Mouse (Mus musculus): ENCODE results near the gene Cog7. TPM values are rescaled to one million over a fixed set of nuclear protein-coding genes. Genes with fewer than 3 reads are reported as not detected.

Gene Cog7
- polyA plus RNA-seq, 1 experiment from 2014 or later, result 9.6 TPM

DNA sequence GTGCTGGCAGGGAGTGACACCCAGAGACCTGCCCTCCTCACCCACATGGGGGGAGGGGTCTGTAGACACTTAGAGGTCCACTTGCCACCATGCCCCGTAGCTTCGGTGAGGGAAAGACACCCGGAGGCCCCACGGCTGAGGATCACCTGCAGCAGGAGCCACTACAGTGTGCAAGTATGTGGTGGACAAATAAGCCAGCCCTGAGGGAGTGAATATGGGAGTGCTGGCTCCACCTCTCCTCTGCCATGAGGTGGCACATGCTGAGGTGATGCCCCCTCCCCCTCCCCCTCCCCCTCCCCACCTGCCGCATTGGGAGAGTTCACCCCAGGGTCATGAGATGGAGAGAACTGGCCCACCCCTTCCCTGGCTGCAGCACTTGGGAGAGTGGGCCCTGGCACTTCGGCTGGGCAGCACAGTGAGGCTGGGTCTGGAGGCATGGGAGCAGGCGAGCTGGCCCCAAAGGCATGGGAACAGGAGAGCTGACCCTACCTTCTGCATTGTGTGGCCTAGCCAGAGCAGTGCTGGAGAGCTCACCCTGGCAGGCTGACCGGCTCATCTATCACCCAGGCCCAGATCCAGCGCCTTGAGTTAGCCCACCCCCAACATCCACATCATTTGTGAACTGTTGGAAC is 132.9 kb downstream of the Cog7 start:
- ATAC-seq (ENCODE audit: low read depth), result 0 out of 2 replicates have a peak, but pooled peaks have one; percentile 11
- no peak overlapping the region for H3K27ac ChIP-seq (ENCODE audit: low read length)
- H3K4me1 ChIP-seq (ENCODE audit: control insufficient read depth, low read depth, low read length), result no peaks in the 10 kb centered on the region
- H3K36me3 ChIP-seq (ENCODE audit: control insufficient read depth, insufficient read depth), result no peaks in the 10 kb centered on the region
- no peaks in the 10 kb centered on the region for H3K27me3 ChIP-seq (ENCODE audit: control insufficient read depth, insufficient read depth, low read depth, low read length)
- H3K4me2 ChIP-seq (ENCODE audit: low read depth, low read length), result no peak overlapping the region
- H3K4me3 ChIP-seq (ENCODE audit: low read depth, low read length), result no peak overlapping the region
- 69% methylated on average over 9 of the region's 9 CpGs for WGBS (ENCODE audit: insufficient replicate concordance)
- no peak overlapping the region for H3K9ac ChIP-seq (ENCODE audit: low read depth, low read length)
- H3K9me3 ChIP-seq (replicated peaks; ENCODE audit: control insufficient read depth, low read length), result no peaks in the 10 kb centered on the region

DNA sequence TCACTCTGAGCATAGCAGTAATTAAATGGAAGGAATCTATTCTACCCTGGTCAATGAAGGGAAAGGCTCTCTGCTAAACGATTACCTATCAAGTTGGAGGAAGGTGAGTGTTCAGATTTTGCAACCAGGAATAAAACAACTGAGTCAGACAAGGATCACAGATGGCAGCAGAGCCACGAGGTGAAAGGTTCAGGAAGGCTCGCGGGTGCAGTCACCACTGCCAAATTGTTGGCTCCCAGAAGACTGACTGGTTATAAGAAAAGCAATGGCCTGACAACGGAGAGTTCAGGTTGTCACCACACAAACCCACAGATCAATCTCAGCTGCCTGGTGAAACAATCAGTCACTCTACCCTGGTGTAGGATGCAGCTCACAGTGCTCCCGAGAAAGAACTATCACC is 135.5 kb downstream of the Cog7 start:
- no peak overlapping the region for H3K4me2 ChIP-seq (ENCODE audit: low read depth, low read length)
- H3K4me3 ChIP-seq (ENCODE audit: low read depth, low read length), result no peak overlapping the region
- H3K27me3 ChIP-seq (ENCODE audit: control insufficient read depth, insufficient read depth, low read depth, low read length), result no peaks in the 10 kb centered on the region
- no peak overlapping the region for H3K9ac ChIP-seq (ENCODE audit: low read depth, low read length)
- no peak for ATAC-seq (ENCODE audit: low read depth)
- no peak overlapping the region for H3K27ac ChIP-seq (ENCODE audit: low read length)
- no peaks in the 10 kb centered on the region for H3K4me1 ChIP-seq (ENCODE audit: control insufficient read depth, low read depth, low read length)
- H3K9me3 ChIP-seq (replicated peaks; ENCODE audit: control insufficient read depth, low read length), result no peaks in the 10 kb centered on the region
- 45% methylated on average over 6 of the region's 6 CpGs for WGBS (ENCODE audit: insufficient replicate concordance)
- H3K36me3 ChIP-seq (ENCODE audit: control insufficient read depth, insufficient read depth), result no peaks in the 10 kb centered on the region

DNA sequence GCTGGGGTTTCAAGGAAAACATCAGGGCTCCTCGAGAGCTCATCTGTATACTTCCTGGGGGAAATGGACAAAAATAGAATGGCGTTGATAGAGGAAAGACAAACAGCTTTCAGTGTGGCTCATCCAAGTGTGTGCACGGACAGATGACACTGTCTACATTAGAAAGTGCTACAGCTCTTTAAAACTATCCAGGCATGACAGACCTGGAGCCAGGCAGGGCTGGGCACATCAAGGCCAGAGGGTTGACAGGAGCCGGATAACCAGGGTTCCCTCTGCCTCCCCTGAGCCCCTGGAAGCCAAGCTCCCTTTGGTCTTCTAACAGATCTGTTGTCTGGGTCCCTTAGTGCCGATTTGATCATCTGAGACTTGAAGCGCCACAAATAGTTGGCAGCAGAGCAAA is 139.3 kb downstream of the Cog7 start:
- Histone ChIP-seq H3K4me2 (ENCODE audit: low read depth, low read length) (no peak overlapping the region), H3K9me3 (replicated peaks; ENCODE audit: control insufficient read depth, low read length) (no peaks in the 10 kb centered on the region), H3K4me3 (ENCODE audit: low read depth, low read length) (no peak overlapping the region), H3K27ac (ENCODE audit: low read length) (no peak overlapping the region), H3K9ac (ENCODE audit: low read depth, low read length) (no peak overlapping the region), H3K27me3 (ENCODE audit: control insufficient read depth, insufficient read depth, low read depth, low read length) (no peaks in the 10 kb centered on the region), H3K4me1 (ENCODE audit: control insufficient read depth, low read depth, low read length) (no peaks in the 10 kb centered on the region), H3K36me3 (ENCODE audit: control insufficient read depth, insufficient read depth) (no peaks in the 10 kb centered on the region)
- ATAC-seq (ENCODE audit: low read depth), result no peak
- 42% methylated on average over 6 of the region's 6 CpGs for WGBS (ENCODE audit: insufficient replicate concordance)

DNA sequence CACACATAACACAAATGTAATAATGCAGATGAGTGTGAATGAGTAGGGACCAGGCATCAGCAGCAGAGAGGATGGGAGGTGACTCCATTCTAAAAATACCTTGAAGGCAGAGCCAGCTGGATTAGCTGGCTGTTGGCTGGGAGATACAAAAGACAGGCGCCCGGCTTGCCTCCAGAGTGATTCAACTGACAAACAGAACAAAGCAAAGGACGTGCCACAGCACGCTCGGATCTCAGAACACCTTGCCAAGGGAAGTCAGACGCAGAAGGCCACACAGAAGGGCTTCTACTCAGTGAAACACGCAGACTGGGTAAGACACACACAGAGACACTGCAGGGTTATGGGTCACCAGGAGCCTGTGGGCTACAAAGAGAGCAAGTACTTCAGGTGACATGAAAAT is 140.7 kb downstream of the Cog7 start:
- WGBS (ENCODE audit: insufficient replicate concordance), result 72% methylated on average over 7 of the region's 7 CpGs
- H3K4me1 ChIP-seq (ENCODE audit: control insufficient read depth, low read depth, low read length), result no peaks in the 10 kb centered on the region
- H3K4me2 ChIP-seq (ENCODE audit: low read depth, low read length), result no peak overlapping the region
- H3K4me3 ChIP-seq (ENCODE audit: low read depth, low read length), result no peak overlapping the region
- no peaks in the 10 kb centered on the region for H3K36me3 ChIP-seq (ENCODE audit: control insufficient read depth, insufficient read depth)
- H3K9ac ChIP-seq (ENCODE audit: low read depth, low read length), result no peak overlapping the region
- H3K9me3 ChIP-seq (replicated peaks; ENCODE audit: control insufficient read depth, low read length), result no peaks in the 10 kb centered on the region
- no peak overlapping the region for H3K27ac ChIP-seq (ENCODE audit: low read length)
- ATAC-seq (ENCODE audit: low read depth), result no peak
- no peaks in the 10 kb centered on the region for H3K27me3 ChIP-seq (ENCODE audit: control insufficient read depth, insufficient read depth, low read depth, low read length)

DNA sequence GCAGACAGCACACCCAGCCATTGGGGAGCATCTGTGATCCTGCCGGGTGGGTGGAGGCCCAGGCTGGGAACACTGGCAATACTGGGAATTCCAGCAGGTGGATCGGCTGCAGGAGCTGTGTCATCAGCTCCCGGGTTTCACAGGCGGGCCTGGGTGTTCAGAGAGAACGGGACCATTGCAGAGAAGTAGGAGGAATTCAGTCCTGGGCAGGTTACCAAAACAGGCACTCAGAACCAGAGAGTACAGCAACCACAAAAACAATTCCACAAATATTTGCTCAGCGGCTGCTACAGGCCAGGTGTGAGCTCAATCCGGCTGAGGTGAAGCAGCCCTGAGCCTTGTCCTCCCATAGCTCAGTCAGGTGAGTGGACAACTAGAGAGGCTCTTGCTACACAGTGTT is 144.7 kb downstream of the Cog7 start:
- Histone ChIP-seq H3K4me3 (ENCODE audit: low read depth, low read length) (no peak overlapping the region), H3K9ac (ENCODE audit: low read depth, low read length) (no peak overlapping the region), H3K27ac (ENCODE audit: low read length) (no peak overlapping the region), H3K4me2 (ENCODE audit: low read depth, low read length) (no peak overlapping the region), H3K36me3 (ENCODE audit: control insufficient read depth, insufficient read depth) (no peaks in the 10 kb centered on the region), H3K4me1 (ENCODE audit: control insufficient read depth, low read depth, low read length) (no peaks in the 10 kb centered on the region), H3K27me3 (ENCODE audit: control insufficient read depth, insufficient read depth, low read depth, low read length) (no peaks in the 10 kb centered on the region), H3K9me3 (replicated peaks; ENCODE audit: control insufficient read depth, low read length) (no peaks in the 10 kb centered on the region)
- no peak for ATAC-seq (ENCODE audit: low read depth)
- 79% methylated on average over 7 of the region's 7 CpGs for WGBS (ENCODE audit: insufficient replicate concordance)

DNA sequence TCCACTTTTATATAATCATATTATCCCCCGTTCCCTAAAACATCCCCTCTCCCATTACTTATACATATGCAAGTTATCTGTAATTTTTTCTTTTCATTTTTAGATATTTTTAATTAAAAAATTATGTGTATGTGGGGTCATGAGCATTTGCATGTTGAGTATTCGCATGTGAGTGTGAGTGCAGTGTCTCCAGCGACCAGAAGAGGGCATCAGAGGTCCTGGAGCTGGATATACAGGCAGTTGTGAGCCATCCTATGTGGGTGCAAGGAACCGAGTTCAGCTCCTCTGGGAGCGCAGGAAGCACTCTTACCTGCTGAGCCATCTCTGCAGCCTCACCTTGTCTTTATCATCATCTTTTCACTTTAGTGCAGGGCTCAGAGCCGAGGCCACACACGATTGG is 146.1 kb downstream of the Cog7 start:
- no peaks in the 10 kb centered on the region for H3K27me3 ChIP-seq (ENCODE audit: control insufficient read depth, insufficient read depth, low read depth, low read length)
- H3K4me3 ChIP-seq (ENCODE audit: low read depth, low read length), result no peak overlapping the region
- no peaks in the 10 kb centered on the region for H3K9me3 ChIP-seq (replicated peaks; ENCODE audit: control insufficient read depth, low read length)
- no peak overlapping the region for H3K9ac ChIP-seq (ENCODE audit: low read depth, low read length)
- WGBS (ENCODE audit: insufficient replicate concordance), result 69% methylated on average over 7 of the region's 7 CpGs
- no peaks in the 10 kb centered on the region for H3K4me1 ChIP-seq (ENCODE audit: control insufficient read depth, low read depth, low read length)
- no peak for ATAC-seq (ENCODE audit: low read depth)
- H3K36me3 ChIP-seq (ENCODE audit: control insufficient read depth, insufficient read depth), result no peaks in the 10 kb centered on the region
- no peak overlapping the region for H3K4me2 ChIP-seq (ENCODE audit: low read depth, low read length)
- no peak overlapping the region for H3K27ac ChIP-seq (ENCODE audit: low read length)

Other genes starting within 250 kb of the Cog7 start
- not detected in 2 replicates for gene Scnn1g, start 247.2 kb downstream of the Cog7 start, polyA plus RNA-seq (2015; fragmentation: Nextera tagmentation; extraction: Ambion mirVana)
- not detected in 2 replicates for gene Scnn1b, start 116.7 kb downstream of the Cog7 start, polyA plus RNA-seq (2015; fragmentation: Nextera tagmentation; extraction: Ambion mirVana)
- gene Gga2, start 39.5 kb upstream of the Cog7 start, polyA plus RNA-seq (2015; fragmentation: Nextera tagmentation; extraction: Ambion mirVana), result 32.6 and 34.6 TPM in 2 replicates
- 12.4 and 14.7 TPM in 2 replicates for gene Ubfd1, start 85.5 kb upstream of the Cog7 start, polyA plus RNA-seq (2015; fragmentation: Nextera tagmentation; extraction: Ambion mirVana)
- 7.4 and 8.2 TPM in 2 replicates for gene Ears2, start 85.6 kb upstream of the Cog7 start, polyA plus RNA-seq (2015; fragmentation: Nextera tagmentation; extraction: Ambion mirVana)
- gene Ndufab1, start 120.2 kb upstream of the Cog7 start, polyA plus RNA-seq (2015; fragmentation: Nextera tagmentation; extraction: Ambion mirVana), result 389 and 415 TPM in 2 replicates
- 10.5 and 11.1 TPM in 2 replicates for gene Palb2, start 151.3 kb upstream of the Cog7 start, polyA plus RNA-seq (2015; fragmentation: Nextera tagmentation; extraction: Ambion mirVana)
- 44.8 and 45.5 TPM in 2 replicates for gene Dctn5, start 151.3 kb upstream of the Cog7 start, polyA plus RNA-seq (2015; fragmentation: Nextera tagmentation; extraction: Ambion mirVana)
- 92.9 and 99.1 TPM in 2 replicates for gene Plk1, start 177.7 kb upstream of the Cog7 start, polyA plus RNA-seq (2015; fragmentation: Nextera tagmentation; extraction: Ambion mirVana)
- gene Ern2, start 204.5 kb upstream of the Cog7 start, polyA plus RNA-seq (2015; fragmentation: Nextera tagmentation; extraction: Ambion mirVana), result not detected in 2 replicates
- gene Chp2, start 237.8 kb upstream of the Cog7 start, polyA plus RNA-seq (2015; fragmentation: Nextera tagmentation; extraction: Ambion mirVana), result 3.1 TPM in 2 replicates

All from liver, embryonic 16.5 days (tissue).